Mouse (Mus musculus): ENCODE measurements around the gene Srebf1.

DNA sequence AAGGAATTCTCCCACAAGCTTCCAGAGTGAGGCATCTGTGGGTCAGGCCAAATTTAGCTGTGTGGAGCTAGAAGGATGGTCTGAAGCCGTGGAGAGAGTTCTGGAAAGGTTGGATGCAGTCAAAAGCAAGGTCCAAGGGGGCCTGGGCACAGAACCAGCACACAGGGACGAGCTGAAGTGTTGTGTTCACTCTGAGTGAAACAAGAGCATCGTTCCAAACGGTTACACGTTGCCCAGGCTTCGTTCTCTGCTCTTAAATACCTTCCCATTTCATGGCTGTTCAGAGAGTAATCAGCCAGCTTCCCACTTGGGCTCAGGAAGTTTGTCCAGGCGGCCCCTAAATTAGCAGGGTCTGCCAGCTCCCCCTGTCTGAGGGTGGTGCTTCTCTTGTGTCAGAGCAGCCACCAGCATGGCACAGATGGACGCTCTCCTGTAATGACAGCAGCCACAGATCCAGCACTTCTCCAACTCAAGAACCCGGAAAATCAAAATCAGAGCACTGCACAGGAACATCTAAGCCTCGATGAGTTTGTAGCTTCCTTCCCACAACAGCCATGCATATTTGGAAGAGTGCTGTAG lies 48.7 kb downstream of the Srebf1 start:
- TF ChIP-seq POLR2A (IDR thresholded peaks at IDR 0.05; ENCODE audit: borderline replicate concordance, control insufficient read depth, low read depth, low read length): no peak
- no peak for TF ChIP-seq CTCF (IDR thresholded peaks at IDR 0.05; ENCODE audit: control insufficient read depth, insufficient read depth, low read length)

Data from bone marrow, adult 2 months (tissue).